Mouse (Mus musculus) CD4-positive, CD25-positive, alpha-beta regulatory T cell, adult 4 months (primary cell): ENCODE results near the gene BC025920. TPM values are rescaled to one million over a fixed set of nuclear protein-coding genes. Genes with fewer than 3 reads are reported as not detected.

Source experiments
- ATAC-seq: one replicate; pipeline ENCODE4 v1.8.0; 2017
- polyA plus RNA-seq, 2 experiments: library from polyadenylated mRNA; unstranded; fragments of 100-300 nt; shearing (Covaris generic); gene quantifications; one replicate each; pipeline ENCODE4 v1.2.1; 2017

Gene BC025920
- polyA plus RNA-seq = 1 to 10 TPM; 3.6 to 3.8 TPM

GRCm38 (mm10) chr10:81605974-81606751 lies at the start of gene BC025920:
BC025920 (plus strand) TSS chr10:81606270.
- peak; percentile 84 for ATAC-seq

GRCm38 (mm10) chr10:81556282-81556681 lies 49.8 kb upstream of the BC025920 start:
- ATAC-seq = no peak

DNA sequence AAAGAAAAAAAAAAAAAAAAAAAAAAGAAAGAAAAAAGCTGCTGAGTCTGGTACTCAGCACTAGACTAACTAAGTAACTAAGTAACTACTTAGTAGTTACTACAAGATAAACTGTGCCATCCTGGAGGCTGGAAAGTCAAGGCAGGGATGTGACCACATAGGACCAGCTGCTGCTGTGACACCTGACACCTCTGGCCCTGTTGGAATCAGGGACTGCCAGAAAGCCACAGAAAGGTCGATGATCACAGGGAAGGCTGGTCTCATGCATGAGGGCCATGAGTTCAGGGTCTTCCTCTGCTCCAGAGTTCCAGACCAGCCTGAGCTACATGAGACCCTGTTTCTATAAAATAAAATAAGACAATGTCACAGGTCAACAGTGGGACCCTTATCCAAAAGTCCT lies 48.6 kb upstream of the BC025920 start:
- no peak for ATAC-seq

DNA sequence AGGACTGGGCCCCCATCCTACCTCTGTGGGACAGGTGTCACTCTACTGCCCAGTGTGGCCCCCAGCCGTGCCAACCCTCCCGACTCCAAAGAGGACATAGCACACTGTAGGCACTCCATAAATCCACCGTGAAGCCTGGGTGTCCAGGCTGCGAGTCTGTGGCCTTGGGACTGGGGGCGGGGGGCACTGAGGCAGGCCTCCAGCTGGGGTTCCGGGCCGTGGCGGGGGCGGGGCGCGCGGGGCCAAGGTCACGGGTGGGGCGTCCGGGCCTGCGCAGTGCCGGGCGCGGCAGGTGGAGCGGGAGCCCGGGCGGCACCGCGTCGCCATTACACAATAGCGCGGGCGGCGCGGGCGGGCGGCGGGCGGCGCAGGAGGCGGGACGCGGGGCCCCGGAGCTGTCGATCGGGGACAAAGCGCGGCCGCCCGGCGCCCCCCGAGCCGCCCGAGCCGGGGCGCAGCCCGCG lies 46.9 kb upstream of the BC025920 start, which contains the start of gene Aes:
Gene Aes, plus strand, starts transcription at position 326 of the 464 bp plus-strand sequence.
- peak; percentile 42 for ATAC-seq

- ATAC-seq = peak; percentile 53
Observed at GRCm38 (mm10) chr10:81559627-81560539, 46.2 kb upstream of the BC025920 start.

DNA sequence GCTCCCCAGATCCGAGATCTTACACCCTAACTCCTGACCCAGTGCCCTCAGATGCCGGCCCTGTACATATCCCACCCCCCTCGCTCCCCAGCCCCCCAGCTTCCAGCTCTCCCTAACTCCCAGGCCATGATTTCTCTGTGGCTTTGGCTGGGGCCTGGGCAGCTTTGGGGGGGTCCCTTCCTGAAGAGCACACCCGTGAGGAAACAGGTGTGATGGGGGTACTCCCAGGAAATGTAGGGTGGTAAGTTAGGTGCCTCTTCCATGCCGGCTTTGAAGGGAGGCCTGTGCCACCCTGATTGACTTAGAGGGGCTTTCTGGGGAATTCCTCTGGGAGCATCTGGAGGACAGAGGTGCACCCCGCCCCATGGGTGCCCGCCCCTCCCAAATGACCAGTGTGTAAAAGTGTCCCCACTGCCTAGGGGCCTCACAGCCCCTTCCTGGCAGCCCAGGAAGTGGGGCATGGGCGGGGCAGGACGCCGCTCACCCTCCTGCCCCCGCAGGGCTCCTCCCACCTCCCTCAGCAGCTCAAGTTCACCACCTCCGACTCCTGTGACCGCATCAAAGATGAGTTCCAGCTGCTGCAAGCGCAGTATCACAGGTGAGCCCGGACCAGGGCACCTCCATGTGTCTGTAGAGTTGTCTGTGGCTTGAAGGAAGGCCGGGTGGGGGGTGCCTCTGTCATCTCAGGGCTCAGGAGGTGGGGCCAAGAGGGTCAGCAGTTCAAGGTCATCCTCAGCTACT lies 45.2 kb upstream of the BC025920 start:
- ATAC-seq = peak; percentile 91

DNA sequence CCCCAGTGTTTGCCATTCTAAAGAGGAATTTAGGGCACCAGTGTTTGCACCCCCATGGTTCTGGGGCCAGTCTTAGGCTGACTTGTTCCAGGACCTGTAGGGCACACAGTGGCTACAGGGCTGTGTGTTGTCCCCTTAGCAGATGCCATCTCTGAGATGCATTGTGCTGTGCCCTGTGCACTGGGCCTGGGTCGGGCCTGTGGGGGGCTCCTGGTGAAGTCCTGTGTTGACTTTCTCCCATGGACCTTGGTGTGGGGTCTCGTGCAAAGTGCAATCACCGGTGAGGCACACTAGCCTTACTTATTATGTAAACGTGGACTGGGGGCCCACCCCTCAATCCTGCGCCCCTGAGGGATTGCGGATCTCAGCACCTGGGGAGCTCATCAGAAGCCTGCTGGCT lies 43.7 kb upstream of the BC025920 start:
- ATAC-seq = no peak

DNA sequence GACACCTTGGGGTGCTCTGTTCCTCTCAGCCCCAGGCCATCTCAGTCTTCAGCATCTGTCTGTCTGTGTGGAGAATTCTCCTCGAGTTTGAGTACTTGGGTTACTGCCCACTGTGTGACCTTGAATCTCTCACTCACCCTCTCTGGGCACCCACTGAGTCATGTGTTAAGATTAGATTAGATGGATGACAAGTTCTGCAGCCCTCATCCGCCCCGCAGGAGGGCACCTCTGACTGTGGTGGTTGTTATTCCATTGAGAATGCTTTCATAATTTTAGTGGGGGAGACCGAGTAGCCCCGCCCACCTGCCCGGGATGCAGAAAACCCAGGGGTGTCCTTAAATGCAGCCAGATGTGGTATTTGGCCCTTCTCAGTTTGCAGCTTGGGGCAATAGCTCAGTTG lies 42.6 kb upstream of the BC025920 start:
- no peak for ATAC-seq

DNA sequence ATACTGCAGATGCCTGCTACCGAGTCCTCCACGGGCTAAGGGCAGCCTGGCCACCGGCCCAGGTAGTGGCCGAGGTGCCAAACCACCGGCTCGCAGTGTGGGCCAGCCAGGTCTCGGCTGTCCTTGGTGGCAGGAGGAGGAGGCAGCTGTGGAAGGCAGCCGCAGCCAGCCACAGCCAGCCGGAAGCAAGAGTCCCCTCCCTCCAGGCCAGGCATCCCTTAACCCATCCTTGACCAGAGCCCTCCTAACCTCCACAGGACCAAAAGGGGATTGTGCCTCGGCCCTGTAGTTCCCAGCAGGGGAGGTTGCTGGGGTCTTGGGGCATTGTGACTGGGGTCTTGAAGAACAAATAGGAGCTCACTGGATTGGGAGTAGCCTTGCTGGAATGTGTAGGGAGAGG lies 41.9 kb upstream of the BC025920 start:
- ATAC-seq = no peak

- ATAC-seq = no peak
Observed at GRCm38 (mm10) chr10:81564734-81565133, 41.3 kb upstream of the BC025920 start.

DNA sequence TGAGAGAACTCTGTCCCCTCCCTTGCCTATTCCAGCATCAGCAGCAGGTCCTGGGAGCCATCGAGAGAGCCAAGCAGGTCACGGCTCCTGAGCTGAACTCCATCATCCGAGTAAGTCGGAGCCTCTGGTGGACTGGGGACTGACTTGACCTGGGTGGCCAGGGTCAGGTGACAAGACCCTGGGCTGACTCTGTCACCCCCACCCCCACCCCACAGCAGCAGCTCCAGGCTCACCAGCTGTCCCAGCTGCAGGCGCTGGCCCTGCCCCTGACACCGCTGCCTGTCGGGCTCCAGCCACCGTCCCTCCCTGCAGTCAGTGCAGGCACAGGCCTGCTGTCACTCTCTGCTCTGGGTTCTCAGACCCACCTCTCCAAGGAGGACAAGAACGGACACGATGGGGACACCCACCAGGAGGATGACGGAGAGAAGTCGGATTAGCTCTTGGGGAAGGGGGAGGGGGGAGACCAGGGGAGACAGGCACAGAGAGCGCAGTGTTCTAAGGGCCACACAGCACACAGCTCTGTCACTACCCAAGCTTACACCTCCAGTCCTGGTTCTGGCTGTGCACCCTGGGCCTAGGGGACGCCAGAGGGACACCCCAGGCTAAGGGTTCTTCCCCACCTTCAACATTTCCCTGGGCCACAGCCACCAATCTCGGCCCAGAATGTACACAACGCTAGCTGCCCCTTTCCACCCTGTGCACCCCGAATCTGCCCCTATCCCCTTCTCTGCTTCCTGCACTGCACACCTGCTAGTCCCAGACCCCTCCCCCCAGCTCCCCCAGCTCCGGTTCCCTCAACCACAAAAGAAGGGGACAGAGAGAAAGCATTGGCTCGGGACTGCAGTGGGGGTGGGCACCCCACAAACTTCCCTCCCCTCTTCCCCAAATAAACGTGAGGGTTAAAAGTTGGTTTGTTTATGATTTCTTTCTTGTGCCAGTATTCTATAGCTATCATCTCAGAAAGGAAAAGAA lies 40.5 kb upstream of the BC025920 start:
- no peak for ATAC-seq

GRCm38 (mm10) chr10:81568381-81569191 lies 37.5 kb upstream of the BC025920 start:
- no peak for ATAC-seq

- no peak for ATAC-seq
Observed at GRCm38 (mm10) chr10:81569507-81570237, 36.4 kb upstream of the BC025920 start.

DNA sequence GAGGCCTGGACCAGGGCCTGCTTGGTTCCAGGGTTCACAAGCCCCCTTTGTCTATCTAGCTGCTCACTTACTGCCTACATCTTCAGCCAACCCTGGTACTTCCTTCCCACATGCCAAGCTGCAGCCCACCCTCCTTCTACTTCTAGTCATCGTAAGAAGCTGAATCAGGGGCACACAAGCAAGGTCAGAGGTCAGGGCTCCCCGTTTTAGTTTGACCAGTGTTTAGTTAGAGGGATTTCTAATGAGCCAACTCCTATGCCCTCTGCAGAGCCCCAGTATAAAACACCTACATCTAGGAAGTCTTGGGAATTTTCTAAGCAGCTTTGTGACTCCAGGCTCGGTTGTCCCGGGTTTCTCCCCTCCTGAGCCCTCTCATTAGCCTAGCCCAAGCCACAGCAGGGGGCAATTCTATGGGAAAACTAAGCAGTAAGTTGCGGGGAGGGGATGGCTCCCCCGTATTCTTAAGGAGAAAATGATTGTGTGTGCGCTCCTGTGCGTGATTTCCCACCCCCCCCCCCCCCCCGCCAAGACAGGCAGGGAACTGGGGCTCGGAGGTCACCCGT lies 35.8 kb upstream of the BC025920 start:
- no peak for ATAC-seq

DNA sequence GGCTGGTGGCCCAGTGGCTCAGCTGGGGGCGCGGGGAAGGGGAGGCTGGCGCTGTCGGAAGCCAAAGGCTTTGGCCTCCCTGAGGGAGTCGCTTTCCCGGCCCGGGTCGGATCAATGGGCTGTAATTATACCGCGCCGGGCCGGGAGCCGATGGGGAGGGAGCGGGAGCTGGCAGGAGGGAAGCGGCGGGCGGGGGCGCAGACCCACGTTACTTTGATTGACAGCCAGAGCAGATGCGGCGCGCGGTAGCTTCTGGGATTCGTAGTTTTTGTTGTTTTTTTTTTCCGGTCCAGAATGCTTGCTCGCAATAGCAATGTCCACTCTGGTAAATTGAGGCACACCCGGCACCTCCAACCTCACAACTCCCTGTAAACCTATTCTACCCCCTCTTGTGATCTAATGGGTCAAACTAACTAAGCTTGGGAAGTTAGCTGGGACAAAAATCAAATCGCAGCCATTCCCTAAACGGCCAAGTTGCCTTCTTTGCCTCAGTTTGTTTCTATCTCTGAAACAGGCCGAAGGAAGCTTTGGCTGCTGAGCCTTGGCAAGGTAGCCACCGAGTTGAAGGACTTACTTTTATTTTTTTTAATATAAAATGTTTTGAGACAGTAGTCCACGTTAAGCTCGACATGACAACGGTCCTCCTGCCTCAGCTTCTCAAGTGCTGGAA lies 35.1 kb upstream of the BC025920 start:
- ATAC-seq = peak; percentile 70

- ATAC-seq = peak; percentile 86
Observed at GRCm38 (mm10) chr10:81571501-81571876, 34.6 kb upstream of the BC025920 start.

- ATAC-seq = no peak
Observed at GRCm38 (mm10) chr10:81572133-81572671, 33.9 kb upstream of the BC025920 start.

- no peak for ATAC-seq
Observed at GRCm38 (mm10) chr10:81572975-81573374, 33.1 kb upstream of the BC025920 start.
